Mouse (Mus musculus): ENCODE data around the gene Stim2. TPM values are rescaled to one million over a fixed set of nuclear protein-coding genes. Genes with fewer than 3 reads are reported as not detected.

The Stim2 gene
- polyA plus RNA-seq (2021; fragmentation: Nextera tagmentation) = 14.4 and 63.9 TPM in 2 replicates
- long read RNA-seq, experiment 1, full-length matches to known transcripts = 8 of 39 reads
- long read RNA-seq, experiment 1, partial matches to known transcripts = 23 of 39 reads
- long read RNA-seq, experiment 1, other reads (novel, unspliced or antisense) = 8 of 39 reads
- long read RNA-seq, experiment 2, transcript Stim2-205 (2 exons, 652 nt) = major isoform, 5 of 24 reads
- long read RNA-seq, experiment 2, partial matches to known transcripts = 19 of 24 reads
- long read RNA-seq, experiment 2, other reads (novel, unspliced or antisense) = 0 of 24 reads

GRCm38 (mm10) chr5:53998146-53998742 lies at the start of gene Stim2:
Gene Stim2 (plus strand): TSS chr5:53998499.

Other genes with a start within 250 kb of the Stim2 start
- 20.2 and 25.9 TPM in 2 replicates for gene Tbc1d19, start 188.9 kb upstream of the Stim2 start, polyA plus RNA-seq (2021; fragmentation: Nextera tagmentation)